In the genomic region with DNA sequence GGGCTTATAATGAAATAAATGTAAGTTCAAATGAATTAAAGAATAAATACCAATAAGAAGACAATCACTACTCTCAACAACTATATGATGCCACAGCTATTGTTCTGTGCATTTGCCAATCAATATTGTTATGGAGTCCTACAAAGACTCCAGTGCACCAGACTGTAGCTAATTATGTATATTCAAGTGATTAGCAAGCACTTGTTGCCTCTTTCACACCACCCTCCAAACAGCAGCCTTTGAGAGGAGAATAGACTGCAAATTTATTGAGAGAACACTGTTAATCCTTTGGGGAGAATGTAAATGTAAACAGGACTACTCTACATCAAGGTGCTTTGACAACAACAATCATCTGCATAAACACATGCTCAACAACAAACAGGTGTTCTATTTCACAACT, we compare ENCODE assay signal across 21 mouse cellular contexts.
DNase-seq lines count a peak whose midpoint lies in the region; ATAC-seq and TF ChIP-seq lines count a peak whose summit lies in the region.
"Had no signal": no experiment of that assay in that cellular context is flagged by ENCODE, and none has a peak within 500 bp of the region (broad histone marks: within the 10 kb centered on the region; RNA-seq: fewer than 3 reads in every experiment).

No protein-coding gene starts in this region.

- DNase-seq in forebrain, embryonic 11.5 days (ENCODE audit: low spot score): no peak
- DNase-seq in brain, embryonic 14.5 days (ENCODE audit: low read depth): peak; percentile 64
- peak; percentile 58 for DNase-seq in forebrain, embryonic 14.5 days (ENCODE audit: low spot score)
- DNase-seq in adrenal gland, adult 18-20 months (ENCODE audit: low spot score in 2 of 2): no peak
- DNase-seq in left cerebral cortex, adult 2 months (ENCODE audit: extremely low spot score in 1 of 2, low spot score in 2 of 2): no peak
- DNase-seq: adrenal gland, adult 8-10 months; adrenal gland, postnatal 14 days; adrenal gland, postnatal 36 days; cerebellum, adult 11 months; cerebellum, adult 18-20 months; cerebellum, adult 8-10 months; cerebellum, adult 9-11 months; cerebellum, postnatal 14 days; cerebellum, postnatal 36 days; embryo, embryonic 11 days had no signal

- TF ChIP-seq CTCF in brain, embryonic 14.5 days (IDR thresholded peaks at IDR 0.05; ENCODE audit: borderline replicate concordance, extremely low read depth, insufficient read depth, insufficient read length): no peak
- TF ChIP-seq CTCF in left cerebral cortex, adult 2 months (IDR thresholded peaks at IDR 0.05): no peak

- H3K4me1 ChIP-seq in forebrain, embryonic 13.5 days: peaks cover 42% of the 10 kb centered on the region
- H3K4me1 ChIP-seq in forebrain, embryonic 11.5 days (replicated peaks; ENCODE audit: control insufficient read depth, insufficient read depth, low read length): 0 out of 2 replicates have a peak, but pooled peaks cover 2% of the 10 kb centered on the region
- peaks cover 16% of the 10 kb centered on the region for H3K4me1 ChIP-seq in forebrain, embryonic 14.5 days (ENCODE audit: control insufficient read depth, insufficient read depth, low read length)
- peaks cover 7% of the 10 kb centered on the region for H3K4me1 ChIP-seq in forebrain, embryonic 16.5 days (replicated peaks; ENCODE audit: control insufficient read depth, insufficient read depth, low read length)
- H3K4me1 ChIP-seq in neural tube, embryonic 15.5 days: no peaks in the 10 kb centered on the region
- H3K4me1 ChIP-seq: embryonic facial prominence, embryonic 13.5 days; embryonic facial prominence, embryonic 15.5 days had no signal

- peak overlapping the region; percentile 14; the same call in 1 of the 2 replicates for H3K27ac ChIP-seq in forebrain, embryonic 13.5 days
- no peak overlapping the region for H3K27ac ChIP-seq in forebrain, embryonic 11.5 days (ENCODE audit: low read depth, low read length)
- no peak overlapping the region; the same call in 1 of the 2 replicates for H3K27ac ChIP-seq in forebrain, embryonic 14.5 days (ENCODE audit: low read depth, low read length)
- no peak overlapping the region for H3K27ac ChIP-seq in forebrain, embryonic 16.5 days (ENCODE audit: low read length)
- no peak overlapping the region for H3K27ac ChIP-seq in neural tube, embryonic 15.5 days (replicated peaks)
- no peak overlapping the region for H3K27ac ChIP-seq in left cerebral cortex, adult 2 months
- H3K27ac ChIP-seq: embryonic facial prominence, embryonic 13.5 days; embryonic facial prominence, embryonic 15.5 days had no signal

- no peak overlapping the region for H3K4me3 ChIP-seq in forebrain, embryonic 13.5 days
- H3K4me3 ChIP-seq in forebrain, embryonic 11.5 days (ENCODE audit: low read depth, low read length): no peak overlapping the region
- no peak overlapping the region for H3K4me3 ChIP-seq in forebrain, embryonic 14.5 days (ENCODE audit: low read depth, low read length)
- no peak overlapping the region for H3K4me3 ChIP-seq in forebrain, embryonic 16.5 days (replicated peaks; ENCODE audit: low read length)
- H3K4me3 ChIP-seq in neural tube, embryonic 15.5 days (replicated peaks): no peak overlapping the region
- no peak overlapping the region for H3K4me3 ChIP-seq in left cerebral cortex, adult 2 months
- H3K4me3 ChIP-seq: embryonic facial prominence, embryonic 13.5 days; embryonic facial prominence, embryonic 15.5 days; erythroblast, embryonic 14.5 days had no signal

- H3K36me3 ChIP-seq in forebrain, embryonic 13.5 days (ENCODE audit: poor library complexity, severe bottlenecking): no peaks in the 10 kb centered on the region
- no peaks in the 10 kb centered on the region for H3K36me3 ChIP-seq in forebrain, embryonic 11.5 days (ENCODE audit: control insufficient read depth, insufficient read depth, low read length)
- no peaks in the 10 kb centered on the region for H3K36me3 ChIP-seq in forebrain, embryonic 14.5 days (ENCODE audit: control insufficient read depth, insufficient read depth, low read length)
- no peaks in the 10 kb centered on the region for H3K36me3 ChIP-seq in forebrain, embryonic 16.5 days (ENCODE audit: control insufficient read depth, insufficient read depth)
- no peaks in the 10 kb centered on the region for H3K36me3 ChIP-seq in neural tube, embryonic 15.5 days
- H3K36me3 ChIP-seq: embryonic facial prominence, embryonic 13.5 days; embryonic facial prominence, embryonic 15.5 days had no signal

- no peaks in the 10 kb centered on the region for H3K9me3 ChIP-seq in forebrain, embryonic 13.5 days (replicated peaks)
- H3K9me3 ChIP-seq in forebrain, embryonic 11.5 days (ENCODE audit: control insufficient read depth, low read length): no peaks in the 10 kb centered on the region
- H3K9me3 ChIP-seq in forebrain, embryonic 14.5 days (replicated peaks; ENCODE audit: control insufficient read depth, low read length): no peaks in the 10 kb centered on the region
- H3K9me3 ChIP-seq in forebrain, embryonic 16.5 days (ENCODE audit: control insufficient read depth, low read length): no peaks in the 10 kb centered on the region
- no peaks in the 10 kb centered on the region for H3K9me3 ChIP-seq in neural tube, embryonic 15.5 days (replicated peaks)
- H3K9me3 ChIP-seq: embryonic facial prominence, embryonic 13.5 days; embryonic facial prominence, embryonic 15.5 days had no signal

- no peak for TF ChIP-seq POLR2A in brain, embryonic 14.5 days (IDR thresholded peaks at IDR 0.05; ENCODE audit: borderline replicate concordance, extremely low read depth, insufficient read depth, insufficient read length, poor library complexity, severe bottlenecking)

- intact Hi-C loops in left cerebral cortex, adult 2 months (cut with DNase I): no loop called here

- H3K4me2 ChIP-seq in forebrain, embryonic 13.5 days: no peak overlapping the region
- H3K4me2 ChIP-seq in forebrain, embryonic 11.5 days (ENCODE audit: low read depth, low read length, severe bottlenecking): no peak overlapping the region
- H3K4me2 ChIP-seq in forebrain, embryonic 14.5 days (ENCODE audit: low read length): no peak overlapping the region
- H3K4me2 ChIP-seq in forebrain, embryonic 16.5 days (ENCODE audit: low read length): no peak overlapping the region
- no peak overlapping the region for H3K4me2 ChIP-seq in neural tube, embryonic 15.5 days
- H3K4me2 ChIP-seq: embryonic facial prominence, embryonic 13.5 days; embryonic facial prominence, embryonic 15.5 days had no signal

- H3K9ac ChIP-seq in forebrain, embryonic 13.5 days: no peak overlapping the region
- H3K9ac ChIP-seq in forebrain, embryonic 11.5 days (ENCODE audit: low read length): no peak overlapping the region
- no peak overlapping the region for H3K9ac ChIP-seq in forebrain, embryonic 14.5 days (ENCODE audit: low read length)
- H3K9ac ChIP-seq in forebrain, embryonic 16.5 days (replicated peaks; ENCODE audit: low read depth, low read length): no peak overlapping the region
- no peak overlapping the region for H3K9ac ChIP-seq in neural tube, embryonic 15.5 days (replicated peaks)
- H3K9ac ChIP-seq: embryonic facial prominence, embryonic 13.5 days; embryonic facial prominence, embryonic 15.5 days had no signal

- ATAC-seq in forebrain, embryonic 13.5 days: peak; percentile 31; the same call in 1 of the 2 replicates
- no peak; the same call in 1 of the 2 replicates for ATAC-seq in forebrain, embryonic 11.5 days (replicated peaks; ENCODE audit: low FRiP score)
- ATAC-seq in forebrain, embryonic 14.5 days: peak; percentile 63
- peak; percentile 21; the same call in 1 of the 2 replicates for ATAC-seq in forebrain, embryonic 16.5 days
- no peak for ATAC-seq in neural tube, embryonic 15.5 days (ENCODE audit: low FRiP score)

- no peaks in the 10 kb centered on the region for H3K27me3 ChIP-seq in forebrain, embryonic 13.5 days
- H3K27me3 ChIP-seq in forebrain, embryonic 11.5 days (ENCODE audit: control insufficient read depth, insufficient read depth, low read length): no peaks in the 10 kb centered on the region
- H3K27me3 ChIP-seq in forebrain, embryonic 14.5 days (replicated peaks; ENCODE audit: control insufficient read depth, insufficient read depth, low read length): no peaks in the 10 kb centered on the region
- H3K27me3 ChIP-seq in forebrain, embryonic 16.5 days (replicated peaks; ENCODE audit: control insufficient read depth, insufficient read depth, low read length): no peaks in the 10 kb centered on the region
- H3K27me3 ChIP-seq in neural tube, embryonic 15.5 days (replicated peaks): no peaks in the 10 kb centered on the region
- H3K27me3 ChIP-seq: embryonic facial prominence, embryonic 13.5 days; embryonic facial prominence, embryonic 15.5 days had no signal

Comparison
In these comparisons a context has a peak if more than half of its experiments do, and no peak if none do; other contexts are left out.
1. ATAC-seq: peak in forebrain, embryonic 13.5 days (single experiment), forebrain, embryonic 14.5 days (single experiment) and forebrain, embryonic 16.5 days (single experiment); none in forebrain, embryonic 11.5 days (single experiment) and neural tube, embryonic 15.5 days (single experiment).
2. DNase-seq: peak in brain, embryonic 14.5 days (single experiment) and forebrain, embryonic 14.5 days (single experiment); none in forebrain, embryonic 11.5 days (single experiment), adrenal gland, adult 18-20 months (0 of 2) and left cerebral cortex, adult 2 months (0 of 2).